Mouse (Mus musculus) v-Abl transformed pro-B cells (cell line): ENCODE results near the gene Gm3952.

Source experiments
- in situ Hi-C, 2 experiments: fragments of 400-800 bp; cut with MboI; formaldehyde crosslinking; loops; one replicate each; pipeline ENCODE4 v1.15.1; 2025; ENCODE audit not compliant: unreplicated experiment in 2 of 2

The Gm3952 gene

DNA sequence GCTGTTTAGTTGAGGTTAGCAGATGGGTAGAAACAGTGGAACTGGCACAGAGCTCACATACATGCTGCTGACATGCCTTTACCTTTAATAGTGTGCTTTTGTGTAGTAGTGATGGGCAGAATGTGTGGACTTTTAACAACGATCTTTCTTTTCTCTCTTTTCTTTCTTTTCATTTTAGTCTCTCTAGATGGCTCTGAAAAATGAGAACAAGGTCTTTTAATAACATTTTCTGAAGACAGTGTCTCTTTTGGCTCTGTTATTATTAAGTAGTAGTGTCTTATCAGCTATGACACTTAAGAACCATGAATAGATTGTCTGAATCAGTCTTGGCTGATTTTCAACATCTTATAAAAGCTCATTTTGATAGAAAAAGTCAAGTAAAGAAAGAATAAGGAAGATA lies at the start of gene Gm3952:
Gene Gm3952 (minus strand): TSS at position 101 of the 400 bp plus-strand sequence.
- in situ Hi-C loops, result no loop called here

DNA sequence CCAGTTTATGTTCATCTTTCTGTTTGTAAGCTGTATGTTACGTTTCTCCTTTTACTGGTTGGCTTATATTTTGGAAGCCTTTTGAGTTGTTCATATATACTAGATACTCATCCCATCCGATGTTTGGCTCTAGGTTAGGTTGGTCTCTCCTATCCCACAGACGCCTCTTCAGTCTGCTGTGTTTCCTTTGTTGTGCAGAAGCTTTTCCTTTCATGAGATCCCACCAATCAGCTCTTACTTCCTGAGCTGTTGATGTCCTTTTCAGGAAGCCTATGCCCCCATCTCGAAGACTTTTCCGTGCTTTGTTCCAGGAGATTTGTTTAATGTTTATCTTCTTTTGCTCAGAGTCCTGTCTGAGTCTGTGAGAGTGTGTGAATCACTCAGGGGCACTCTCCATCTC lies 45.3 kb upstream of the Gm3952 start:
- in situ Hi-C loops, result loop anchor here in 1 of 2 experiments (5.0 kb wide), 1 partner anchor 51 kb away; no protein-coding TSS in a partner anchor

DNA sequence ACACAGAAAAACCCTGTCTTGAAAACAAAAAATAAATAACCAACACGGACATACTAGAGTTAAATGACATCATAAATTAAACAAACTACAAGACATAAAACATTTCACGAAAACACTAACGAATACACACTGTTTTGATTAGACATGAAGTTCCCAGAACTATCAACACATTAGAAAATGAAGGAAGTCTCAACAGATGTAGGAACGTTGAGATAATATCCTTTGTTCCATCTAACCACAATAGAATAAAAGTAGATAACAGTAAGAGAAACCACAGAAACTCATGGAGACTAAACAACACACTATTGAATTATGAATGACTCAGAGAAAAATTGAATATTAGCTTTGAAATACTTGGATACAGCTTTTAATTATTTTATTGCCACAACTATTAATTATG lies 14.0 kb upstream of the Gm3952 start:
- in situ Hi-C loops, result no loop called here

DNA sequence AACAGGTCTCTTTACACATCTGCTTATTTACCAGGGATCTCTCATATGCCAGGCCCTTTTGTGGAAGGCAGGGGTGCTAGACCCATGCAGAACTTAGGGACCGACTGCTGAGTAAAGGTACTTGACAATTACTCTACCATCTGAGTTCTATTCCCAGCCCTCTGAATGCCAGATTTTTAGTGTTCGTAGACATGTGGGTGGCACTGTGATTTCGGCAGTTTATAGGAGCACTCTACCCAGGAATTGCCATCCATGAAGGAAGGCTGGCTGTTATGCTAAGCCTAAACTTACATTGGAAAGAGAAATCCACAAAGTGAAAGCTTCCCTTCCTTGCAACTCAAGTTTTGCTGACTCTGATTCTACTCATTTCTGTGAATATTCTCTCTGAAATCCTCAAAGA lies 62.8 kb downstream of the Gm3952 start:
- in situ Hi-C loops, result no loop called here

DNA sequence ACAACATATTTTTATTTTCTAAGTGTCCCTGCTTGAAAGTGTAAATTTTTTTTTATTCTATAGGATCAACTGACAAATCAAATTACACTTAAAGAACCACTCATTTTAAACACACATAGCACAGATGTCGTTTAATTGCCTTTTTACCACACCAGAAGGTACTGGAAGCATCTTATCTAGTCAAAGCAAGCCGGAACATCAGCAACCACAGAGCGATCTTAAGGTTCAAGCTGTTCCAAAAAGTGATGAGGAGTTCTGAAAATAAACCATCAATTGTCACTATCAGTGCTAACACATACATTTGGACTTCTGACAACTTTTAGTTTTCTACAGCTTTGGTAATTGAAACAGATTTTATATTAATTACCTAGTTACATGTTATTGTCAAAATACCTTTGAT lies 64.4 kb downstream of the Gm3952 start:
- in situ Hi-C loops, result no loop called here

DNA sequence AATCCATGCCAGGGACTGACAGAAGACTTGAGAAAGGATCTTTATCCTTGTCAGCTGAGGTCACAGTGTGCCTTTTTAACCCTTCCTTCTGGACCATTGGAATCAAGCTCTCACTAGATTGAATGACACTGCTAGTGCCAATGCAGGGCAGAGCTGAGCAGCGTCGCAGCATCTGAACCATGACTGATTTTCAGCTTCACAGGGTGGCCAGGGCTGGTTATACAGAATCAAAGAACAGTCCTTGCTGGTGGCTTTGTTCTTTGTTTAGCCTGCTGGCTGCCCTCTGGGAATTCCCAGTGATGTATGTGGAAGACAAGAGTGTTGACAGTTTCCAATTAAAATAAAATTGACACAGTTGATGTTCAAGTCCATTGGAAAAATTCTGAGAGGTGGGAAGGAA lies 66.2 kb downstream of the Gm3952 start:
- in situ Hi-C loops, result no loop called here

DNA sequence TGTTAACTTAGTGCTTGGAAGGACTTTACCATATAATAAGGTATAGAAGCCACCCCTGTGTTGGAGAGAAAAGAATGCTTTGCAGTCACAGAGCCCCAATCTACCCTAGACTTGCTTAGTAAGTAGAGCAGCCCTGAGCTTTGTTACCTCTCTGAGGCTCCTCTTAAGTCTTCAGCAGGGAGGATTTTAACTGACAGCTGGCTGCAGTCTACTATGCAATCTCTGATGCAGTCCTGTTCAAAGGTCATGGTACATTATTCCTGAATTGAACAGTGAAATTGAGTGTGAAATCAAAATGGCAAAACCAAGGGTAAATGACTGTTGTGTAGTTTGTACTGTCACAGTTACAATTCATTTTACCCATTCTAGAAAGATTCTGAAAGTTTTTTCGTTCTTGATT lies 71.3 kb downstream of the Gm3952 start:
- in situ Hi-C loops, result no loop called here

DNA sequence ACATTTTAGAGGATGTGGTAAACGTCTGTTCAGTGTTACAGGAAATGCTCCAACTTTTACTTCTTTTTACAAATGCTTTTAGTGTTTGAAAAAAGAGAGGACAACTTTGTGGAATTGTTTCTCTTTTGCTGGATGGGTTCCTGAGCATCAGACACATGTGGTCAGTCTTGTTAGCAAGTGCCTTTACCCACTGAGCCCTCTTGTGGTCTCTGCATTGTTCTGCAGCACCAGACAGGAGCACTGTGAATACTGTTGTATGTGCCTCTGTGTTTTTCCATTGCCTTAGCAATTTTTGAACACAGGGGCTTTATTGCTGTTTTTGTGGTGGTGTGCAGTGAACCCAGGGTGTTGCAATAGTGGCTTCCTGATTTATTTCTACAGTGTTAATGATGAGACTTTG lies 73.7 kb downstream of the Gm3952 start:
- in situ Hi-C loops, result loop anchor here (25.0 kb wide), 2 partner anchors 1388 to 1738 kb away; no protein-coding TSS in a partner anchor

DNA sequence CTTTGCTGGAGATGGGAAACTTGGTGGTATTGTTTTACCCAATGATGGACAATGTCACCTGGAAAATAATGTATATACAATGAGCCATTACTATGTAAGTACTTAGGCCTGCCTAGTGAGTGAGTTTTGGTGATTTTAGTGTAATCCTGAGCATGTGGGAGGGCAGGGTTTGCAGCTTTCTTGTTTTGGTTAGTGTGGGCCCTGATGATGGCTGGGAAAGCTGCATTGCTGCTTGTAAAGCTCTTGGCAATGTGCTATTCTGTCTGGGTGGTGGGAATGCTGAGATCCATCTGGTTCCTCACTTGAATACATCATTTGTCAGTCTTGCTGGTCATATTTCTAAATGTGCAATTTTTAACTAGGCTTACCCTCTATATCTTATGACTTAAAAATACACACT lies 82.3 kb downstream of the Gm3952 start:
- in situ Hi-C loops, result loop anchor here (25.0 kb wide), 2 partner anchors 1379 to 1729 kb away; no protein-coding TSS in a partner anchor

DNA sequence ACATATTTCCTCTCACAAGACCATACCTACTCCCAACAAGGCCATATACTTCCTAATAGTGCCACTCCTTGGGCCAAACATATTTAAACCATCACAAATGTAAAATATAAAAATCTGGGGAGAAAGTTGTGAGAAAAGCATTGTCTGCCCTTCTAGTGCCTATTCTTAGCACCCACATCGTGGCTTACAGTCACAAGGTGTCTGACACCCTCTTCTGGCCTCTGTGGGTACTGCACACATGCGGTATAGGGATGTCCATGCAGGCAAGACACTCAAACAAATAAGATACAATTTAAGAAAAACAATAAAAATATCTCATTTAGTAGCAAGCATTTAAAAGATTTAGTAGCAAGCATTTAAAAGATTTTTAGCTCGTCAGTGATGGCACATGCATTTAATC lies 89.2 kb downstream of the Gm3952 start:
- in situ Hi-C loops, result loop anchor here (25.0 kb wide), 2 partner anchors 1372 to 1722 kb away; no protein-coding TSS in a partner anchor

DNA sequence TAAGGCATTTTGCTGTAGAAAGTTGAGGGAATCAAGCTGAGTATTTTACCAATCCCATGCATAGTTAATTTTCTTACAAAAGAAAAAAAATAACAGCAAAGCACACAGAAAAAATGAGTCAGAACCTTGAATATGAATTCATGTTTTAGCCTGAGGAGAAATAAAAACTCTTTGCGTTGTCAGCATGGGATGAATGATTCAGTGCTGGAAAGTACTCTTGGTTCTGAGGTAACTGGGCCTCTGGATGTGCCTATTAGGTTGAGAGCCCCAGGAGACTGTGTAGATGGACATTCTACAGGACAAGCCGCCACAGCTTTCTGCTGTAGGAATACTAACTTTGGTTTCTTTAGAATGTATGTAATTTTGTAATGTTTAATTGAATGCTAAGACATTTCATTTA lies 93.7 kb downstream of the Gm3952 start:
- in situ Hi-C loops, result loop anchor here (25.0 kb wide), 2 partner anchors 1368 to 1718 kb away; no protein-coding TSS in a partner anchor

DNA sequence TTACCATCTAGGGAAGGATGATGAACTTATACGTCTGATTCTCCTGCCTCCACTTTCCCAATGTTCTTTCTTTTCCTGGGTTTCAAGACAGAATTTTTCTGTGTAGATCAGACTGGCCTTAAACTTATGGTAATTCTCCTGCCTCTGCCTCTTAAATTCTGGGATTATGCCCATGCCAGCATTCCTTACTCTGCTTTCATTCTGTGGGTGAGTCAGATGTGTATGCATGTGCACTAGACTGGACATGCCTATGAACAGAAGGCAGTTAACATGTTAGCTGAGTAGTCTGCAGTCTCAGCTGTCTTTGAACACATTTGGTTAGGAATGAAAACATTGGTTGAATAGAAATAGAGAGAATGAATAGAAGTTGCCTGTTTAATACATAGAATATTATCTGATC lies 94.1 kb downstream of the Gm3952 start:
- in situ Hi-C loops, result loop anchor here (25.0 kb wide), 2 partner anchors 1367 to 1717 kb away; no protein-coding TSS in a partner anchor

DNA sequence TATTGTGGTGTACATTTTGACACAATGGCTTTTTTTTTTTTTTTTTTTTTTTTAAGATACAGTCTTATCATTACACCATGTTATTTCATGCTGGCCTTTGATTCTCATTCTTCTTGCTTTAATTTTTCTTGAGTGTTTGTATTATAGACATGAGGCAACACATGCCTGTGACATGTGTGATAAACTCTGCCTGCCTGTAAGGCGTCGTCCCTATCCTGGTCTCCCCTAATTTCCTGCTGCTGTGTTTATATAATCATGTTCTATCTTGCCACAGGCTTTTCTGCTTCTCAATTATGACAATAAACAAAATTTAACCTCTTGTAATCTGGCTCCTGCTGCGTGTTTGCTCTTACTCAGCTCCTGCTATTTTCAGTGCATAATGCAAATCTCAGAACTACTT lies 100.5 kb downstream of the Gm3952 start:
- in situ Hi-C loops, result loop anchor here in 1 of 2 experiments (25.0 kb wide), 1 partner anchor 1736 kb away; the partner anchor contains the start of gene Rbm34

DNA sequence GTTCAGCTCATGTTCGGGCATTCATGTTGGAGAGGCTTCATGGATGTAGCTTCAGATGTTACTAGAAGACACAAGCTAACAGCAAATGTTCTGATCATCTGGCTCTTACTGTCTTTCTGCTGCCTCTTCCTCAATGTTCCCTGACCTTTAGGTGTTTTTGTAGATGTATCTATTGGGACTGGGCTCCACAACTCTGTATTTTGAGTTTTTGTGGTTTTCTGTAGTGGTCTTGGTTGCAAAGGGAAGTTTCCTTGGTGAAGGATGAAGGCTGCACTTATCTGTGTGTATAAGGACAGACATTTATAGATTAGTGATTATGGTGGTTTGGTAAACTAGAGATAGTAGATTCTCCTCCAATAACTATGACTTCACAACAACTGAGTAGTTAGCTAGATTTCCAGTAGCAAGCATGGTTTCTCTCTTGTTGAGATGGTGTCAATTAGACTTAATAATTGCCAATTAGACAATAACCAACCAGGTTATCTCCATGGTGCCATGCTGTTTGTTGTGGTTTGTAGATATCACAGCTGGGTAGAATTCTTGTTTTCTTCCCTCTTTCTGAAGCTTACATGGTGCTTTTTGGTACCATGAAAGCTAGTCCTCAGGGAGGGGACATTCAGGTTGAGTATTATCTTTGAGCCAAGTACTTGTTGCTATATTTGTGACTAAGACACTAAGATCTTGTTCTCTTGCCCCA lies 101.6 kb downstream of the Gm3952 start:
- in situ Hi-C loops, result loop anchor here in 1 of 2 experiments (25.0 kb wide), 1 partner anchor 1735 kb away; the partner anchor contains the start of gene Rbm34
